Mouse (Mus musculus) hindlimb bud, embryonic 11.5 days (tissue): ENCODE data around the gene Krtap4-2.
"Not testable (repeated sequence)": the region's sequence is repeated elsewhere in the genome, so short reads cannot be mapped to it uniquely, and the experiment has no call there.

Source experiments
- DNase-seq: peaks from one replicate; pipeline ENCODE4 v3.0.0-alpha.2; 2012; ENCODE audit warnings: low read depth, low spot score; ENCODE audit errors: extremely low spot score

Krtap4-2 gene

GRCm38 (mm10) chr11:99634653-99635134 lies at the start of gene Krtap4-2:
Gene Krtap4-2 (minus strand): TSS chr11:99635084.
- DNase-seq: no peak

- DNase-seq: no peak
Measured at GRCm38 (mm10) chr11:99683481-99683880, 48.6 kb upstream of the Krtap4-2 start.

GRCm38 (mm10) chr11:99665860-99666259 lies 31.0 kb upstream of the Krtap4-2 start, which contains the start of gene Krtap4-6:
Gene Krtap4-6 (minus strand): TSS chr11:99665960.
- no peak for DNase-seq

- no peak for DNase-seq
Measured at GRCm38 (mm10) chr11:99662802-99663201, 27.9 kb upstream of the Krtap4-2 start.

GRCm38 (mm10) chr11:99659256-99659655 lies 24.4 kb upstream of the Krtap4-2 start:
- DNase-seq: no peak

GRCm38 (mm10) chr11:99658467-99659010 lies 23.7 kb upstream of the Krtap4-2 start, which contains the start of gene Gm11563:
Gene Gm11563 (minus strand): TSS chr11:99658960.
- DNase-seq: not testable (repeated sequence)

- no peak for DNase-seq
Measured at GRCm38 (mm10) chr11:99657051-99657450, 22.2 kb upstream of the Krtap4-2 start.

- no peak for DNase-seq
Measured at GRCm38 (mm10) chr11:99650136-99650535, 15.3 kb upstream of the Krtap4-2 start, which contains the start of gene Gm11555. Gene Gm11555 (minus strand): TSS chr11:99650236.

GRCm38 (mm10) chr11:99646444-99646843 lies 11.6 kb upstream of the Krtap4-2 start:
- DNase-seq: no peak

GRCm38 (mm10) chr11:99644351-99644750 lies 9.5 kb upstream of the Krtap4-2 start:
- DNase-seq: no peak

GRCm38 (mm10) chr11:99643635-99644139 lies 8.8 kb upstream of the Krtap4-2 start, which contains the start of gene Krtap4-7:
Gene Krtap4-7 (minus strand): TSS chr11:99644089.
- DNase-seq: not testable (repeated sequence)

- DNase-seq: no peak
Measured at GRCm38 (mm10) chr11:99640926-99641325, 6.0 kb upstream of the Krtap4-2 start.

- DNase-seq: no peak
Measured at GRCm38 (mm10) chr11:99637086-99637485, 2.2 kb upstream of the Krtap4-2 start.

GRCm38 (mm10) chr11:99633293-99633692 lies 1.6 kb downstream of the Krtap4-2 start:
- no peak for DNase-seq

- no peak for DNase-seq
Measured at GRCm38 (mm10) chr11:99630890-99631289, 4.0 kb downstream of the Krtap4-2 start.

GRCm38 (mm10) chr11:99628138-99628537 lies 6.7 kb downstream of the Krtap4-2 start, which contains the start of gene Krtap4-1:
Gene Krtap4-1 (minus strand): TSS chr11:99628238.
- DNase-seq: no peak

- no peak for DNase-seq
Measured at GRCm38 (mm10) chr11:99620335-99620734, 14.5 kb downstream of the Krtap4-2 start, which contains the start of gene Gm11562. Gene Gm11562 (minus strand): TSS chr11:99620435.

GRCm38 (mm10) chr11:99614796-99615363 lies 20.0 kb downstream of the Krtap4-2 start, which contains the start of gene Krtap2-4:
Gene Krtap2-4 (minus strand): TSS chr11:99614846.
- DNase-seq: no peak

- not testable (repeated sequence) for DNase-seq
Measured at GRCm38 (mm10) chr11:99610089-99610488, 24.8 kb downstream of the Krtap4-2 start, which contains the start of gene Gm11937. Gene Gm11937 (minus strand): TSS chr11:99610189.

- no peak for DNase-seq
Measured at GRCm38 (mm10) chr11:99609126-99609525, 25.8 kb downstream of the Krtap4-2 start.

- DNase-seq: not testable (repeated sequence)
Measured at GRCm38 (mm10) chr11:99603208-99603607, 31.7 kb downstream of the Krtap4-2 start, which contains the start of gene Gm11938. Gene Gm11938 (minus strand): TSS chr11:99603308.

GRCm38 (mm10) chr11:99597742-99598141 lies 37.1 kb downstream of the Krtap4-2 start, which contains the start of gene Krtap9-3:
Gene Krtap9-3 (minus strand): TSS chr11:99598105.
- not testable (repeated sequence) for DNase-seq
